Mouse (Mus musculus): Measurements from ENCODE around the gene Myo18b. TPM values are rescaled to one million over a fixed set of nuclear protein-coding genes. Genes with fewer than 3 reads are reported as not detected.
A peak's percentile ranks its signal among the peaks of the same experiment; 100 is the strongest.

The Myo18b gene
- polyA plus RNA-seq, 1 experiment, result 1.8 TPM

- no peak overlapping the region for H3K4me3 ChIP-seq (ENCODE audit: insufficient read depth, low read length)
- TF ChIP-seq POLR2A (IDR thresholded peaks at IDR 0.05; ENCODE audit: extremely low read depth, insufficient read depth, low read length) (no peak), CTCF (IDR thresholded peaks at IDR 0.05; ENCODE audit: extremely low read depth, insufficient read depth, low read length) (peak; percentile 33; the same call in 1 of the 2 replicates)
- H3K4me1 ChIP-seq (ENCODE audit: control insufficient read depth, insufficient read depth, low read length), result peaks cover 9% of the 10 kb centered on the region
- H3K27ac ChIP-seq (ENCODE audit: insufficient read depth, low read length), result no peak overlapping the region
Observed at GRCm38 (mm10) chr5:112740651-112741050, 155.5 kb downstream of the Myo18b start.

GRCm38 (mm10) chr5:112735040-112735439 is 161.1 kb downstream of the Myo18b start:
- Histone ChIP-seq H3K27ac (ENCODE audit: insufficient read depth, low read length) (no peak overlapping the region), H3K4me1 (ENCODE audit: control insufficient read depth, insufficient read depth, low read length) (peaks cover 7% of the 10 kb centered on the region), H3K4me3 (ENCODE audit: insufficient read depth, low read length) (no peak overlapping the region)
- TF ChIP-seq POLR2A (IDR thresholded peaks at IDR 0.05; ENCODE audit: extremely low read depth, insufficient read depth, low read length), result no peak
- TF ChIP-seq CTCF (IDR thresholded peaks at IDR 0.05; ENCODE audit: extremely low read depth, insufficient read depth, low read length), result no peak

DNA sequence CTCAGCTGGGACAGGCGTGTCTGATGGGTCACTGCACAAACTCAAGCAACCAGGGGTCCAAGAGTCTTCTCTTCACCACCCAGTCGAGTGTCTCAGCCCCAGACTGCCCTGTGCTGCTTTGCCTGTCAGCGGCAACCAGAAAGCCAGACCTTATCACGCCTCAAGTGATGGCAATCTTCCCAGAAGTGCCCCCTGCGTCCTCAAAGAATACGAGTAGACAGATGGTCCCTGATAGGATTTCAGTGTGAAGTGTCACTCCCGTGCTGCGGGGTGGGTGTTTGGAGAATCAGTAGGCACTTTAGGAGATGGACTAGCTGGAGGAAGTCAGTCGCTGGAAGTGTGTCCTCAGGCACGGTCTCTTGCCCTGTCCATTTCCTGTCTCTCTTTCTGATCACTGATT is 165.6 kb downstream of the Myo18b start:
- TF ChIP-seq CTCF (IDR thresholded peaks at IDR 0.05; ENCODE audit: extremely low read depth, insufficient read depth, low read length) (no peak), POLR2A (IDR thresholded peaks at IDR 0.05; ENCODE audit: extremely low read depth, insufficient read depth, low read length) (no peak)
- H3K27ac ChIP-seq (ENCODE audit: insufficient read depth, low read length), result no peak overlapping the region
- no peak overlapping the region for H3K4me3 ChIP-seq (ENCODE audit: insufficient read depth, low read length)
- H3K4me1 ChIP-seq (ENCODE audit: control insufficient read depth, insufficient read depth, low read length), result no peaks in the 10 kb centered on the region

GRCm38 (mm10) chr5:112728432-112728831 is 167.7 kb downstream of the Myo18b start:
- TF ChIP-seq POLR2A (IDR thresholded peaks at IDR 0.05; ENCODE audit: extremely low read depth, insufficient read depth, low read length), result no peak
- TF ChIP-seq CTCF (IDR thresholded peaks at IDR 0.05; ENCODE audit: extremely low read depth, insufficient read depth, low read length), result no peak
- no peak overlapping the region for H3K4me3 ChIP-seq (ENCODE audit: insufficient read depth, low read length)
- H3K27ac ChIP-seq (ENCODE audit: insufficient read depth, low read length), result no peak overlapping the region
- H3K4me1 ChIP-seq (ENCODE audit: control insufficient read depth, insufficient read depth, low read length), result no peaks in the 10 kb centered on the region

- Histone ChIP-seq H3K27ac (ENCODE audit: insufficient read depth, low read length) (no peak overlapping the region), H3K4me3 (ENCODE audit: insufficient read depth, low read length) (no peak overlapping the region), H3K4me1 (ENCODE audit: control insufficient read depth, insufficient read depth, low read length) (0 out of 2 replicates have a peak, but pooled peaks cover 1% of the 10 kb centered on the region)
- TF ChIP-seq POLR2A (IDR thresholded peaks at IDR 0.05; ENCODE audit: extremely low read depth, insufficient read depth, low read length) (no peak), CTCF (IDR thresholded peaks at IDR 0.05; ENCODE audit: extremely low read depth, insufficient read depth, low read length) (no peak)
Observed at GRCm38 (mm10) chr5:112718655-112719306, 177.4 kb downstream of the Myo18b start.

GRCm38 (mm10) chr5:112714679-112715446 is 181.3 kb downstream of the Myo18b start:
- H3K27ac ChIP-seq (ENCODE audit: insufficient read depth, low read length), result no peak overlapping the region
- no peak overlapping the region for H3K4me3 ChIP-seq (ENCODE audit: insufficient read depth, low read length)
- TF ChIP-seq CTCF (IDR thresholded peaks at IDR 0.05; ENCODE audit: extremely low read depth, insufficient read depth, low read length), result no peak
- TF ChIP-seq POLR2A (IDR thresholded peaks at IDR 0.05; ENCODE audit: extremely low read depth, insufficient read depth, low read length), result 0 out of 2 replicates have a peak, but pooled peaks have one; percentile 28
- H3K4me1 ChIP-seq (ENCODE audit: control insufficient read depth, insufficient read depth, low read length), result 0 out of 2 replicates have a peak, but pooled peaks cover 1% of the 10 kb centered on the region

- TF ChIP-seq POLR2A (IDR thresholded peaks at IDR 0.05; ENCODE audit: extremely low read depth, insufficient read depth, low read length), result no peak
- no peak for TF ChIP-seq CTCF (IDR thresholded peaks at IDR 0.05; ENCODE audit: extremely low read depth, insufficient read depth, low read length)
- Histone ChIP-seq H3K4me1 (ENCODE audit: control insufficient read depth, insufficient read depth, low read length) (0 out of 2 replicates have a peak, but pooled peaks cover 2% of the 10 kb centered on the region), H3K27ac (ENCODE audit: insufficient read depth, low read length) (no peak overlapping the region), H3K4me3 (ENCODE audit: insufficient read depth, low read length) (no peak overlapping the region)
Observed at GRCm38 (mm10) chr5:112709831-112710230, 186.3 kb downstream of the Myo18b start.

DNA sequence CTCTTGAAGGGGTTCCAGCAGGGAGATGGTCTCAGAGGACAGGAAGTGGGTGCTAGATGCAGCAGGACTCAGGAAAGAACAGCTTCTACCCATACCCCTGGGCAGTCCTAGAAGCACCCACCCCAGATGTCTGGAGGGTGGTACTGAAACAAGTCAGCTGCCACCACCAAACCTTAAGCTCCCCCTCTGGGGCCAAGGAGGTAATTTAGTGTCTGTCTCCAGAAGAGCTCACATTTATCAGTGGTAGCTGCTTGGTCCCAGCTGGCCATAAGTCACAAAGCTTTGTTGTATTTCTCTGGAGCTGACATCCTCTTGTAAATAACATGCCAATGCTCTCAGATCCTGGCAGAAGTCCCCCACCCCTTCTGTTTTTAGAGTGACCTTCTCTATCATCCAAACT is 187.7 kb downstream of the Myo18b start:
- no peak overlapping the region for H3K27ac ChIP-seq (ENCODE audit: insufficient read depth, low read length)
- TF ChIP-seq CTCF (IDR thresholded peaks at IDR 0.05; ENCODE audit: extremely low read depth, insufficient read depth, low read length) (no peak), POLR2A (IDR thresholded peaks at IDR 0.05; ENCODE audit: extremely low read depth, insufficient read depth, low read length) (no peak)
- 0 out of 2 replicates have a peak, but pooled peaks cover 2% of the 10 kb centered on the region for H3K4me1 ChIP-seq (ENCODE audit: control insufficient read depth, insufficient read depth, low read length)
- no peak overlapping the region for H3K4me3 ChIP-seq (ENCODE audit: insufficient read depth, low read length)

DNA sequence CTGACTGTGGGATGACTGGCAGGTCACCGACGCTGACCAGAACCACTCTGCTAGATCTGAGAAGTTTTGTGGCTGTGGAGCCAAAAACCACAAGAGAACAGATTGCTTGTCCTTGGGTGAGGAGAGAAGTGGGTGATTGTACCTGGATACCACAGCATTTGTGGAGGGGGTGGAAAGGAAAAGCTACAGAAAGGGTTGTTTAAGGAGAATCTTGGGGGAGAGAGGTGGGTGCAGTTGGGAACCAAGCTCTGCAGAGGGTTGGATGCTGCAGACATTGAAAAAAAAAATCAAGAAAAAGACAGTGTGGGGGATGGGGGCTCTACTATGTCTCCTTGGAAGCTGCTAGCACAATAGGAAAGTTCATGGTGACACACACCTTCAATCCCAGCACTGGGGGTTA is 188.7 kb downstream of the Myo18b start:
- H3K4me3 ChIP-seq (ENCODE audit: insufficient read depth, low read length), result no peak overlapping the region
- H3K27ac ChIP-seq (ENCODE audit: insufficient read depth, low read length), result no peak overlapping the region
- H3K4me1 ChIP-seq (ENCODE audit: control insufficient read depth, insufficient read depth, low read length), result 0 out of 2 replicates have a peak, but pooled peaks cover 2% of the 10 kb centered on the region
- TF ChIP-seq POLR2A (IDR thresholded peaks at IDR 0.05; ENCODE audit: extremely low read depth, insufficient read depth, low read length) (no peak), CTCF (IDR thresholded peaks at IDR 0.05; ENCODE audit: extremely low read depth, insufficient read depth, low read length) (no peak)
